Mouse (Mus musculus): ENCODE results near the gene Ecm2. TPM values are rescaled to one million over a fixed set of nuclear protein-coding genes. Genes with fewer than 3 reads are reported as not detected.

The Ecm2 gene
- total RNA-seq, 2 experiments from 2014 or later = 6.5 to 7.4 TPM

DNA sequence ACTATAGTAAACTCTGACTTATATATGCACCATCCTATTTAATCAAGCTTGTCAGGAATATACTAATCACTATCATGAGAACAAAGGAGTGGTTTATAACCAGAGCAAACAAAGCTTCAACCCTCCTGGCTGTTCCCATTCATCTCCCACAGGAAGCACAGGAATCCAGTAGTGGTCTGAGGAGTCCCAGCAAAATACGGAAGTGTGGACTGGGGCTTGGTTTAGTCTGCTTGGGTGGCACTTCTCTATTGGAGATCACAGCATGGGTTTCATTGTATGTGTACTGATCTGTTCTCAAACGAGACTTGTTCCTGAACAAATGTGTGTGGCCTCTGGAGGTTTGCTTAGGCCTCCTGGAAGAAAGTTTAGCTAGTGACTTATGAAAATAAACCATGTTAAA, 14.2 kb downstream of the Ecm2 start:
- DNase-seq = no peak

- no peak for DNase-seq
Observed at GRCm38 (mm10) chr13:49526235-49526634, 21.6 kb downstream of the Ecm2 start.

DNA sequence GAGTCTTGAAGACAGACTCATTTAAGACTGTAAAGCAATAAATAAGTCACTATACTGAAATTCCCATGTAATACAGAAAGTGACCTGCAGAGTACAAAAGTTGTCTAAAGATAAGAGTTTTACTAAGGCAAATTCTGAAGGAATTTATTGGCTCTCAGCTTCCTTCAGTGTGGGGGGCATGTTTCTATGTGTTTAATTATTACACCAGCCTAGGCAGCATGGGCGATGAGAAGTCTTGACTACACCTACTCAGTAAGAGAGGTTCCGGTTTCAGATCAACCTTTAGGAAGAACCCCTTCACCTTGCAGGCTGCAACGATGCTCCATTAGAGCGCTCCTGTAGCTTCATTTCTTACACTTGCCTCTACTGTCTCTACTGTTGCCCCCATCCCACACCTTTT, 26.0 kb downstream of the Ecm2 start:
- DNase-seq = no peak

DNA sequence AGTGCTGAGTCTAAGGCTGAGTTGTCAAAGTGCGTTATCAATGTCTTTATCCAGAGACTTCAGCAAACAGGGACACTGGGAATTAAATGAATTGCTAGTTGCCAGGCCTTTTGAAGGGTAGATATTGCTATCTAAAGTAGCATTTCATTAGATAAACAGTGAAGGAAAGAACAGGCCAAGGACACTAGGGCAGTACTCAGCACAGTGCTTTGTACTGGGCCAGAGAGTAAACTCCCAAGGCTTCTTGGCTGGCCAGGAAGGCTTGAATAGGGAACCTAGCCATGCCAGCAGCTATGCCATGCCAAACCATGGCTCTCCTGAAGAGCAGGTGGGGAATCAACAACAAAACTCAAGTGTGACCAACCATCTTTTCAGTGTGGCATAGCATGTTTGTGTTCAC, 32.3 kb downstream of the Ecm2 start:
- DNase-seq = no peak

DNA sequence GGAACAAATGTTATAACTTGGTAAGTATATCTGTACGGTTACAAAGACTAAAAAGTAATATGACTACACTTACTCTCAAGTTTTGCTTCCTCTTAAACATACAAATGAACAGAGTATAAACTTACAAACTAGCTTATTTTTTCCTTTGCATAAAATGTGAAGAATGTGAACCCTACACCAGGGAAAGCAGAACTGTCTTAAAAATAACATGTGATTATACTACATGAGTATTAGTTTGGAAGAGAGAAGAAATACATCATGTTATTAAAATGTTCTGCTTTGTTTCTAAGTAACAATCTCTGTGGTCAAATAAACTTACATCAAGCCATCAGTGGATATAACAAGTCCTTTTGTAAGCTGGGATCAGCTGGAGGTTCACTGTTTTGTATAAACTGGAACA, 34.1 kb downstream of the Ecm2 start:
- DNase-seq = no peak

DNA sequence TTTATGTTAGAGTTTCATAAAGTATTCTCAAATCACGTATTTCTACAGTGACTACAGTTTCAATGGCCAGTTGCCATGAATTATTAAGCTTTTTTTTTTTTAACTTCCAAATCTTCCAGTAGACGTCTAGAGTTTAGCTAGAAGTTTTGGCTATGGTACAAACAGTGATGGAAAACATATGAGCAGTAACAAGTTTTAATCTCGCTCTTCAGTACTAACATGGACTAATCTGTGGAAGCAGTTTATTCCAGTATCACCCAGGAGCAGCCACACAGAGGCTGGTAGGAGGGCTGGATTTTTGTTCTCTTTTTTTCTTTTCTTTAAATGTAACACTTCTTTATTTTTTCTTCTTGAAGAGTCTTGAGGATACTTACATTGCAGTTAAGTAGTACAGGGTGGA, 39.7 kb downstream of the Ecm2 start, which contains the start of gene Aspn:
Gene Aspn, plus strand, starts transcription at position 165 of the 400 bp plus-strand sequence.
- DNase-seq = no peak

DNA sequence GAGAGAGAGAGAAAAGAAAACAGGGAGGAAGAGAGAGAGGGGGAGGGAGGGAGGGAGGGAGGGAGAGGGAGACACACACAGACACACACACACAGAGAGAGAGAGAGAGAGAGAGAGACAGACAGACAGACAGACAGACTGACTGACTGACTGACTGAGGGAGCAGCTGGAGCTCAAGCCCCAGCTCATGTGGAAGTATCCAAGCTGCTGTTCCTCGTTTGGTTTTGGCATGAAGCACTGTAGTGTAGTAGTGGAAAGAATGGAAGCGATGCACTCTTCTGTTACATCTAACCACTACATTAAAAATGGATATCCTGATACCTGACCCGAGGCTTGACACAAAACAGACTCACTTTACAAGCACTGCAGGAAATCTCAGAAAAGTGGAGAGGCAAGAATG, 41.0 kb downstream of the Ecm2 start:
- DNase-seq = no peak

DNA sequence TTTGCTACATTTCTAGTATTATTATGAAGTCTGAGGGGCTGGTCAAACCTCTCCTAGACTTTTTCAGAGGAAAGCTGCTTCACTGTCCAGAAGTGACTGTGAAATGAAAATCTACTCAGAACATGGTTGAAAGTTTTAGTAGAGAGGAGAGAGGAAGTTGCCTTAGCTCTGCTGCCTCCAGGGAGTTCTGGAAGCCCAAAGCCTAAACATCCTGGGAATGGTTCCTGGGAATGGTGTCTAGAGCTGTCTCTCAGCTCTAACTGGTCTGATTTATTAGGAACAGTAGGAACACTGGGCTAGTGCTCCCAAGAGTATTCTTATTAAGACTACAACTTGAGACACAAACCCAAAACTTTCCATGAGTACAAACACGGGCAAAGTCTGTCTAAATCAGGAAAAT, 41.9 kb downstream of the Ecm2 start:
- no peak for DNase-seq

DNA sequence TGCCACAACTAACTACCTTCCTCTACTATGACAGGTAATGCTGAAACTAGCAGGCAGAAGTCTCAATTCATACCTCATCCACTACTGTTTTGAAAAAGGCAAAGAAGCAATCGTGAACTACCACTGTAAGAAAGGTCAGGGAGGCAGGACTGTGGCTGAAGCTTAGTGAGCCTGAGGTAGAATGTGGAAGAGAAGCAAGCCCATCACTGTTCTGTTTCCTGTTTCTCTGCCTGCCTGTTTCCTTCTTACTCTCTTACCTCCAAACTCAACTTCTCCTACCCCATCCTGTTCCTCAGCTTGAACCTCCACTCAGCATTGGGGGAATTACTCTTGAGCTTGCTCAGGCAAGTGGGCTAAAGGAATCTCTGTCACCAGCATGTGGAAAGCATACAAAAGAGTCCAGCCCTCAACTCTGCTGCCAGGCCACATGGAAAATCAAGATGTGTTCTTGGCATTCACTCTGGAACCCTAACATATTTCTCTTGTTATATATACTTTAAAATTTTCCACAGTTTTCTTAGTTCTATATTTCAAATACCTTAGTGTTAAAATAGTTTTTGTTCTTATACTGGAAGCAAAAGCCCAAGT, 43.0 kb downstream of the Ecm2 start:
- DNase-seq = no peak

- no peak for DNase-seq
Observed at GRCm38 (mm10) chr13:49549616-49550015, 45.0 kb downstream of the Ecm2 start.

- DNase-seq = no peak
Observed at GRCm38 (mm10) chr13:49554519-49554918, 49.9 kb downstream of the Ecm2 start.

DNA sequence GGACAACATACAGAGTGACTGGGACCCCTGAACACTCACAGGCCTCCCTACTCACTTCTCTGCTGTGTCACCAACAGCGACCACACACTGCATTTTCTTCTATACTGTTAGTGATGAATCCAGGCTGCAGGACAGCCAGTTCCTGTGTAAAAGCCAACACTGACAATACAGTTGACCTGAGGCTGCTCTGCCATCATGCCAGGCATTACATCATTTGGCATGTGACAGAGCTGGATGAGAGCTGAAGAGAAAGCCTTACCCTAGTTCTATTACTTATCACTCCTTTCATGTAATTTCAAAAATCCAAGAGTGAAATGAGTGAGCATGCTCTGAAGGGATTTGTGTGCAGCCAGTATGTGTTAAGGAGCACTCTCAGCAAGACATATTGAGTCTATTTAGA, 51.6 kb downstream of the Ecm2 start:
- DNase-seq = no peak

DNA sequence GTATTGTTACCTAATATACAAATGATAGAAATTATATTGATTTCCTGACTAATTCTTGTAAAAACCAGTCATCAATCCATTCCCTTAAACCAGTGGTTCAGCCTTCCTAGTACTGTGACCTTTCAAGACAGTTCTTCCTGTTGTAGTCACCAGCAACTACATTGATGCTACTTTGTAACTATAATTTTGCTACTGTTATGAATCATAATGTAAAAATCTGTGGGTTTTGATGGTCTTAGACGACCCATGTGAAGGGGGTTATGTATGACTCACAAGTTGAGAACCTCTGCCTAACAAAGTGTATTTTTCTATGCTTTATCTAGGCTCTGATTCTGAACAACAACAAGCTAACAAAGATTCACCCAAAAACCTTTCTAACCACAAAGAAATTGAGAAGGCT, 52.3 kb downstream of the Ecm2 start:
- DNase-seq = no peak

- DNase-seq = no peak
Observed at GRCm38 (mm10) chr13:49559185-49559584, 54.6 kb downstream of the Ecm2 start.

GRCm38 (mm10) chr13:49560886-49561285, 56.3 kb downstream of the Ecm2 start:
- DNase-seq = no peak

- no peak for DNase-seq
Observed at GRCm38 (mm10) chr13:49564347-49564746, 59.7 kb downstream of the Ecm2 start.

- no peak for DNase-seq
Observed at GRCm38 (mm10) chr13:49570371-49570770, 65.8 kb downstream of the Ecm2 start.

DNA sequence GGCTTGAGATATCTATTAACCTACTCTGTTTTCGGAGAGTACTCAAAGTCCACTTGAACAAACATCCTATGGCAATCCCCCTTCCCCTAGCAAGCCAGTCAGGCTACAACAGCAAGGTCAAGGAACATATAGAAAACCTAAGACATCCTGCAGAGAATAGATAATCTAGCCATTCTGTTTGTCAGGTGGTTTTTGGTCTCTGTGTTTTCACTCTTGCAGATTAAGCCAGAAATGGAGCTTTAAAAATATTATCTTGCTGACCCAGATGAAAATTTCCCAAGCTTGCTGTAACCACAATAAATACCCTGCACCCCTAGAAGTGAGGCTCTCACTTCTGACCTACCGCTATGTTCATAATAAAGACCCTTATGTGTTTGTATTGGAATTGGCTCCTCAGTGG, 66.8 kb downstream of the Ecm2 start:
- no peak for DNase-seq

- DNase-seq = no peak
Observed at GRCm38 (mm10) chr13:49581541-49582530, 77.2 kb downstream of the Ecm2 start, which contains the start of gene Omd. TSS of gene Omd (plus strand) at chr13:49582462.
